Mouse (Mus musculus): Measurements from ENCODE around the gene Gcc2. TPM values are rescaled to one million over a fixed set of nuclear protein-coding genes. Genes with fewer than 3 reads are reported as not detected.
A peak's percentile ranks its signal among the peaks of the same experiment; 100 is the strongest.
"Not testable (repeated sequence)": the region's sequence is repeated elsewhere in the genome, so short reads cannot be mapped to it uniquely, and the experiment has no call there.

Gcc2 gene
- polyA plus RNA-seq, 1 experiment = 13.0 TPM

DNA sequence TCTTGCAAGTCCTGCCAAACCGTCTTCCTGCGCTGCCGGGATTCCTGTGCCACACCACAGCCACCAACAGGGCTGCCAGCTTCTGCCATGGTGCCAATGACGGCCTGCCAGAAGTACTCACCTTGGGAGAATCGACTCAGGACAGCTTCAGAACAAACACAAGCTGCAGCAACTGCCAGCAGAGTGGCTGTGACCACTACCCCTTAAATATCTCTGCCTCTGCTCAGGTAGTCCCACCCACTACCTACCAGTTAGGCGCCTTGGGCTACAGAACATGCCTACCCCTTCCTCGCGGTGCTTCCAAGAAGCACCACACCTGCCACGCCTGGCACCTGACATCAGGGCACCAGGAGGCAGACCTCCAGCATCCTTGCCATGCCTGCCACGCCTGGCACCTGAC lies 18.7 kb upstream of the Gcc2 start, which contains the start of gene Gm4981:
TSS of gene Gm4981 (minus strand) at position 89 of the 400 bp plus-strand sequence.
- no peak for DNase-seq
- WGBS = 89% methylated on average over 10 of the region's 10 CpGs
- TF ChIP-seq CTCF (conservative IDR thresholded peaks at IDR 0.05; ENCODE audit: insufficient read depth, insufficient read length, low read depth, low read length) (no peak), POLR2A (IDR thresholded peaks at IDR 0.05; ENCODE audit: low read depth, low read length) (no peak)
- Histone ChIP-seq H3K4me3 (ENCODE audit: insufficient read depth, low read depth, low read length) (no peak within 1 kb of the TSS), H3K27me3 (replicated peaks; ENCODE audit: control insufficient read depth, insufficient read depth, low read length) (no peaks in the 10 kb centered on the region), H3K4me1 (ENCODE audit: control insufficient read depth, insufficient read depth, low read length) (no peaks in the 10 kb centered on the region), H3K36me3 (ENCODE audit: control insufficient read depth, insufficient read depth, low read length) (no peaks in the 10 kb centered on the region), H3K27ac (ENCODE audit: insufficient read depth, low read depth, low read length) (no peak within 1 kb of the TSS)

DNA sequence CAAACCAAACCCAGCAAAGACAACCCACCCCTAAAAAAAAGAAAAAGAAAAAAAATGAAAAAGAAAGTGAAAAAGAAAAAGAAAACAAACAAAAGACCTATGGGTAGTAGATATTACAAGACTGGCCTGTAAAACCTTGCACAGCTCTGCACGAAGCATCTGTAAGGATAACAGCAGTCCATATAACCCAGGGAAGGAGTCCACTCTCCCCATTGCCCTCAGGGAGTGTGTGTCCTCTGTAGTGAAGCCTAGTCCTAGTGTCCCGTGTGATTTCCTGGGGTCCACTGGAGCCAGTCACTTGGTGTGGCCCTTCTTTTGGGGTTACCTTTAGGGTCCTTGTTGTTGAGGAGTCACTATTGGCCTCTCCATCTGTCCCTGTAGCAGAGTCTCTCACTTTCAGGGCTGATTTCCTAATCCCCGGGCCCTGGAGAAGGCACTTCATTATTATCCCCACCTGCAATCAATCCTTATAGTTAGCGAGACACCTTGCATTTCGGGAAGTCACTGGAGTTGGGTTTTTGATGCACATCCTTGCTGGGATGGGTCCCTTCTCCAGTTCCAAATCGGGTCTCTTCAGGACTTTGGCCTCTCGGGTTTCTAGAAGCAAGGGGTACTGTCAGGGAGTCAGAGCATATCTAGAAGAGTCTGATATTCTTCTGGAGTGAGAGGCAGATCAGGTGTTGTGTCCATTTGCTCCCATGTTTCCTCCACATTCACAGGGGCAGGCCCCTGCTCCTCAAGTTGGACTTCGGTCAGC lies 16.1 kb upstream of the Gcc2 start:
- not testable (repeated sequence) for H3K27me3 ChIP-seq (replicated peaks; ENCODE audit: control insufficient read depth, insufficient read depth, low read length); H3K36me3 ChIP-seq (ENCODE audit: control insufficient read depth, insufficient read depth, low read length); H3K27ac ChIP-seq (ENCODE audit: insufficient read depth, low read depth, low read length); H3K4me3 ChIP-seq (ENCODE audit: insufficient read depth, low read depth, low read length); H3K4me1 ChIP-seq (ENCODE audit: control insufficient read depth, insufficient read depth, low read length)
- 83% methylated on average over 8 of the region's 8 CpGs for WGBS
- peak; percentile 67 for DNase-seq

DNA sequence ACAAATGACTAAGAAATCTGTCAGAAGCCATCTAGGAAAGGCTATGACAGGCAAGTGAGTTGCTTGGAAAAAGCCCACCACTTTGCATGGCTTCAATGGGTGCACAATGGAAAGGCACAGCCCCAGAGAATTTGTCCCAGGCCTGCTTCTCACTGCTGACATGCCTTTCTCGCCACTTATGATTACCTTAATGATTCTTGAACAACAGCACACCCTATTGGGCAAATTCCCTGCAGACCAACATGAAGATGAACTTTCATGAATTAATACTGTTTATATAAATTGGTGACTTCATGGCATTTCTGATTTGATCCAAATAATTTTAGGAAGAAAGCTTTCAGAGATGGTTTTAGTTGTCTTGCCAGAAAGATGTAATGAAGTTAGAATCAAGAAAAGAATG lies 5.8 kb upstream of the Gcc2 start:
- Histone ChIP-seq H3K4me1 (ENCODE audit: control insufficient read depth, insufficient read depth, low read length) (no peaks in the 10 kb centered on the region; the same call in 1 of the 2 replicates), H3K4me3 (ENCODE audit: insufficient read depth, low read depth, low read length) (no peak overlapping the region), H3K27ac (ENCODE audit: insufficient read depth, low read depth, low read length) (no peak overlapping the region), H3K36me3 (ENCODE audit: control insufficient read depth, insufficient read depth, low read length) (no peaks in the 10 kb centered on the region), H3K27me3 (replicated peaks; ENCODE audit: control insufficient read depth, insufficient read depth, low read length) (no peaks in the 10 kb centered on the region)
- 68% methylated on average over 1 of the region's 1 CpGs for WGBS
- TF ChIP-seq CTCF (conservative IDR thresholded peaks at IDR 0.05; ENCODE audit: insufficient read depth, insufficient read length, low read depth, low read length) = no peak
- DNase-seq = no peak

DNA sequence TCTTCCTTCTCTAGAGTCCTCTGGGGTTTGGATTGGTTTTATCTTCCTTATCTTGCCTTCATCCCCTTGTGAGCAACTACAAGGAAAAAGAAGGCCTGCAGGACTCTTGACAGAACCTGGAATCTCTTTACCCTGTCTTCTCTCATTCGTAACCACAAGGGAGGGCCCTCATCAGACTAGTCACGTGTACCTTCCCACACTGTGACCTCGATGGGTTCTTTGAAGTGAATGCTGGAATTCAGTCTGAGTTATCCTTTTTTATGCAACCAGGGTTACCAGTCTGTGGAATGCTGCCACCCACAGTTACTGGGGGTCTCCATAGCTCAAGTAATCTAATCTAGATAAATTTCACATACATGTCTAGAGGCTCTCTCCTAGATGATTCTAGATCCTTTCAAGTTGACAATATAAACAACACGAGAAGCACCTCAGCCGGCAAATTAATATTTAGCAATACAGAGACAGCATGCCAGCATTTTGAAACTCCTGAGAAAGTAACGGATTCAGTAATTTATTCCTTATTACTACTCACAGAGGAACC lies 592 bp upstream of the Gcc2 start:
- no peak overlapping the region for H3K27ac ChIP-seq (ENCODE audit: insufficient read depth, low read depth, low read length)
- peaks cover 3% of the 10 kb centered on the region; the same call in 1 of the 2 replicates for H3K4me1 ChIP-seq (ENCODE audit: control insufficient read depth, insufficient read depth, low read length)
- no peaks in the 10 kb centered on the region for H3K27me3 ChIP-seq (replicated peaks; ENCODE audit: control insufficient read depth, insufficient read depth, low read length)
- 22% methylated on average over 6 of the region's 6 CpGs for WGBS
- TF ChIP-seq CTCF (conservative IDR thresholded peaks at IDR 0.05; ENCODE audit: insufficient read depth, insufficient read length, low read depth, low read length) = no peak
- TF ChIP-seq POLR2A (IDR thresholded peaks at IDR 0.05; ENCODE audit: low read depth, low read length) = no peak
- DNase-seq = peak; percentile 13
- H3K36me3 ChIP-seq (ENCODE audit: control insufficient read depth, insufficient read depth, low read length) = no peaks in the 10 kb centered on the region; the same call in 1 of the 2 replicates
- peak overlapping the region; percentile 86 for H3K4me3 ChIP-seq (ENCODE audit: insufficient read depth, low read depth, low read length)

DNA sequence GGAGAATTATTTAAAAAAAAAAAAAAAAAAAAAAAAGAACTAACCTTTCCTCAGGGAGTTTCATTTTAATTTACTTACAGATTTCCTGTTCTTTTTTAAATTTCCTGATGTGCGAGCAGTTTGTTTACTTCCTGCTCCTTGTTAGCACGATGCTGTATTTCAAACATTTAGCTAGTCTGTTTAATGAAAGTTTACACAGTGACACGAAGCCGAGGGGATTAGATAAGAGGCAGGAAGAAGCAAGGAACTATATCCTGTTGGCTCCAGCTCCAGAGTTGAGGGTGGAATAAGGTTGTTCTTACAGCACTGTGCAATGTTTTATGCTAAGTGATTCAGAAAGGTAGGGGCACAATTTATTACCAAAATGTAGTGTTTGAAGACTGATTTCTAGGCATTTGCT lies 657 bp downstream of the Gcc2 start:
- peak overlapping the region; percentile 86 for H3K4me3 ChIP-seq (ENCODE audit: insufficient read depth, low read depth, low read length)
- no peaks in the 10 kb centered on the region for H3K27me3 ChIP-seq (replicated peaks; ENCODE audit: control insufficient read depth, insufficient read depth, low read length)
- TF ChIP-seq CTCF (conservative IDR thresholded peaks at IDR 0.05; ENCODE audit: insufficient read depth, insufficient read length, low read depth, low read length) (no peak), POLR2A (IDR thresholded peaks at IDR 0.05; ENCODE audit: low read depth, low read length) (no peak)
- DNase-seq = no peak
- H3K27ac ChIP-seq (ENCODE audit: insufficient read depth, low read depth, low read length) = peak overlapping the region; percentile 52
- no peaks in the 10 kb centered on the region; the same call in 1 of the 2 replicates for H3K36me3 ChIP-seq (ENCODE audit: control insufficient read depth, insufficient read depth, low read length)
- 0% methylated on average over 4 of the region's 4 CpGs for WGBS
- peaks cover 3% of the 10 kb centered on the region; the same call in 1 of the 2 replicates for H3K4me1 ChIP-seq (ENCODE audit: control insufficient read depth, insufficient read depth, low read length)

DNA sequence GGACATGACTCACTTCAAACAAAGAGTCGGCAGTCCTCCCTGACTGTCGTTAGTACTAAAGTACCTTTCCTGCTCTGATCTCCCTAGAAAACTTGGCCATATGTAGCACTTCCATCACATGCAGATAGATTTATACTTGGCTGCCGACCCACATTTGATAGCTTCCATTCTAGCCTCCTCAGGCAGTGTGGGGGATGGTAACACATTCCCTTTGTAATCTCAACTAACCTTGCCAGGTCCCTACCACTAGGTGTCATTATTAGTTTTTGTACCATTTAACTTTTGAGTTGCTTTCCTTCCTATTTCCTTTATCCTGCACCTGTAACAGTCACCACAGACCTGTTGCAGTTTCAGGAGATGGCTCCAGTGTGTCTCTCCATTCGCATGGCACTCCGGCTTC lies 3.2 kb downstream of the Gcc2 start:
- 52% methylated on average over 5 of the region's 5 CpGs for WGBS
- H3K27ac ChIP-seq (ENCODE audit: insufficient read depth, low read depth, low read length) = no peak overlapping the region

DNA sequence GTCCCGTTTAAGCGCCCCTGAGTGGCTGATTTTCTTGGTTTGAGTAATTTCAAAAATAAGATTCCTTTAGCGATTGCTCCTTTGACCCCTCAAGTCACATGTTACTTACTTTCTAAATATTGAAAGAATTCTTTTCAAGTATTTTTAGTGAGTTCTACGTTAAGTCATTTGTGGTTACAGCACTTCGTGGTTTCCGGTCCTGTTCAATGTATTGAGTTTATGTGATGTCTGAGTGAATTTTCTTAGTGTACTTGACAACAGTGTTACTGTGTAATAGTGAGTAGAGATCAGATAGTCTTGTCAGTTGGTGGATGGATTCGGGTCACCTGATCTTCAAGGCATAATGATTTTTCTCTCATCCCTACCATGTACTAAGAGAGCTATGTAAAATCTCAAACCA lies 26.9 kb downstream of the Gcc2 start:
- H3K36me3 ChIP-seq (ENCODE audit: control insufficient read depth, insufficient read depth, low read length) = peaks cover 14% of the 10 kb centered on the region
- H3K4me3 ChIP-seq (ENCODE audit: insufficient read depth, low read depth, low read length) = no peak overlapping the region
- WGBS = 90% methylated on average over 7 of the region's 7 CpGs
- TF ChIP-seq CTCF (conservative IDR thresholded peaks at IDR 0.05; ENCODE audit: insufficient read depth, insufficient read length, low read depth, low read length) = no peak
- TF ChIP-seq POLR2A (IDR thresholded peaks at IDR 0.05; ENCODE audit: low read depth, low read length) = no peak
- no peaks in the 10 kb centered on the region for H3K27me3 ChIP-seq (replicated peaks; ENCODE audit: control insufficient read depth, insufficient read depth, low read length)
- DNase-seq = no peak
- no peak overlapping the region for H3K27ac ChIP-seq (ENCODE audit: insufficient read depth, low read depth, low read length)
- H3K4me1 ChIP-seq (ENCODE audit: control insufficient read depth, insufficient read depth, low read length) = no peaks in the 10 kb centered on the region

More for the DNA sequence above, 3.2 kb downstream of the Gcc2 start:
- H3K27me3 ChIP-seq (replicated peaks; ENCODE audit: control insufficient read depth, insufficient read depth, low read length) = no peaks in the 10 kb centered on the region
- TF ChIP-seq POLR2A (IDR thresholded peaks at IDR 0.05; ENCODE audit: low read depth, low read length) (no peak), CTCF (conservative IDR thresholded peaks at IDR 0.05; ENCODE audit: insufficient read depth, insufficient read length, low read depth, low read length) (no peak)
- peak; percentile 17 for DNase-seq
- H3K4me1 ChIP-seq (ENCODE audit: control insufficient read depth, insufficient read depth, low read length) = peaks cover 3% of the 10 kb centered on the region; the same call in 1 of the 2 replicates
- no peak overlapping the region for H3K4me3 ChIP-seq (ENCODE audit: insufficient read depth, low read depth, low read length)
- H3K36me3 ChIP-seq (ENCODE audit: control insufficient read depth, insufficient read depth, low read length) = peaks cover 2% of the 10 kb centered on the region

All from kidney, adult 2 months (tissue).